Mouse (Mus musculus) C2C12 (cell line): ENCODE data around the gene Ddx59.

Source experiments
- CEBPB ChIP-seq: IDR thresholded peaks from one replicate; pipeline ENCODE4 v1.6.1; 2011; ENCODE audit warnings: low read depth, mild to moderate bottlenecking, control low read depth, moderate library complexity
- CTCF ChIP-seq: IDR thresholded peaks from one replicate; pipeline ENCODE4 v1.5.1; 2011; ENCODE audit not compliant: control insufficient read depth, insufficient read depth, insufficient read length
- MAX ChIP-seq: IDR thresholded peaks from one replicate; pipeline ENCODE4 v1.6.1; 2011; ENCODE audit warnings: mild to moderate bottlenecking, control low read depth
- MYOD1 ChIP-seq: IDR thresholded peaks from one replicate; pipeline ENCODE4 v1.6.1; 2011; ENCODE audit warnings: low read depth; ENCODE audit not compliant: control insufficient read depth, insufficient read length
- MYOG ChIP-seq: IDR thresholded peaks from one replicate; pipeline ENCODE4 v1.6.1; 2011; ENCODE audit not compliant: control insufficient read depth, insufficient read length; ENCODE audit errors: extremely low read depth

GRCm38 (mm10) chr1:136450206-136450605 is 35.1 kb downstream of the Ddx59 start:
- TF ChIP-seq MAX: no peak
- TF ChIP-seq CTCF: no peak
- no peak for TF ChIP-seq MYOG
- TF ChIP-seq MYOD1: no peak
- no peak for TF ChIP-seq CEBPB
